Mouse (Mus musculus) urinary bladder, adult 2 months (tissue): ENCODE measurements around the gene Casp9. TPM values are rescaled to one million over a fixed set of nuclear protein-coding genes. Genes with fewer than 3 reads are reported as not detected.
A peak's percentile ranks its signal among the peaks of the same experiment; 100 is the strongest.

Experiments used
- DNase-seq: peaks from one replicate; pipeline ENCODE4 v3.0.0; 2022; ENCODE audit warnings: low spot score
- polyA plus RNA-seq: library from polyadenylated mRNA; depleted of rRNA; stranded (reverse); fragments of >200 nt; gene quantifications from 2 replicates; pipeline ENCODE4 v1.2.3, GENCODE M21; 2012

Gene Casp9
- polyA plus RNA-seq, 1 experiment: 16.9 TPM

GRCm38 (mm10) chr4:141817706-141818105, 24.3 kb downstream of the Casp9 start:
- DNase-seq: no peak

- no peak for DNase-seq
These were observed 25.4 kb downstream of the Casp9 start for GRCm38 (mm10) chr4:141818861-141819260.

DNA sequence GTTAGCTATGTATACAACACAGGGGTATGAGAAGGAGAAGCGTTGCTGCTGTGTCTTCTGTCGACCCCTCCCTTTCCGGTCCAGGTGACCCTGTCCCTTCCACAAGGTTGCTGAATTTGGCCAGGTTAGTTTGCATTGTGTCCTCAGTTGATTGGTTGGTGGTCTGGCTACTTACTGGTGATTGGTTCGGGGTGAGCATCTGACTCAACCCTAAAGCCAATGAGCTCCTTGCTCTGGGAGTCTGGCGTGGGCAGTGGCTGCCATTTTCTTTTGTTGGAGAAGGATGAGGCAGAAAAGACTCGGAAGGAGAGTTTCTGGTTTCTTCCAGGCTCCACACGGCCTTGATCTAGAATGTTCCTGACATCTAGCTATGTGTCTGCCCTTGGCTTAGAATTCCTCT, 25.9 kb downstream of the Casp9 start:
- DNase-seq: no peak

GRCm38 (mm10) chr4:141821178-141821577, 27.8 kb downstream of the Casp9 start:
- no peak for DNase-seq

DNA sequence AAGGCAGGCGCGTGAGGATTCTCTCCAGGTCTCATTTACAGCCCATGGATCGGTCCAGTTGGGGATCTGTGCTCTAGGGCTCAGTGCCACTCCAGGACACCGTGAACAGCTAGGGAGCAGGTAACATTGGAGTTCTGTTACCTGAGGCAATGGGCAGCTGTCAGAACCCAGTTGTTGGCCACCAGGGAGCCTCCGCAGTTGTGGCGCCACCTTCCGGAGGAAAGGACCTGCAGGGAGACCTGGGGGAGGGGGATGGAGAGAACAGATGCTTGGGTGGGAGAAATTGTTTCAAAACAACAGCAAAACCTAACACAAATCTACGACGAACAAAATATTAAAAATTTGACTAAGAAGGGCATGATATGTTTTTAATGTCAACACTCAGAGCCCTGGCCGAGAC, 28.7 kb downstream of the Casp9 start:
- no peak for DNase-seq

- DNase-seq: no peak
These were observed 29.6 kb downstream of the Casp9 start for GRCm38 (mm10) chr4:141822979-141823378.

GRCm38 (mm10) chr4:141826060-141826459, 32.6 kb downstream of the Casp9 start, which contains the start of gene Cela2a:
Cela2a (minus strand) TSS chr4:141826160.
- no peak for DNase-seq

GRCm38 (mm10) chr4:141827401-141827800, 34.0 kb downstream of the Casp9 start:
- no peak for DNase-seq

DNA sequence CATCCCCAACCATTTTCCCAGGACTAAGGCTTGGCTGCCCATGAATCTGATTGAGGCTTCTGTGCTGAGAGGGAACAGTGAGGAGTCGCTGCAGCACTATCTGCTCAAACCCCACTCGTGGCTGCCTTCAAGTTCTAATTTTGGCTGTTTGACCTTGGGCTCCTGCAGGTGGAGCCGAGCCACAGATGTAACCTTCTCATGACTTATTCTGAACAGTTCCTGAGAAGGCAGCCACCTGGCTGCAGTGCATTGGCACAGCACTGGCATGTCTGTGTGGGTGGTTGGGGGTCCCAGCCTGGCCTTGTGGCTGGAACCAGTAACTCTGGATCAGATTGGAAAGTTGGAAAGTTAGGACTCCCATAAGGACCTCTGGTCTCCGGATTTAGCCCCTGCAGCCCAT, 34.8 kb downstream of the Casp9 start:
- DNase-seq: no peak

GRCm38 (mm10) chr4:141830381-141830780, 37.0 kb downstream of the Casp9 start:
- no peak for DNase-seq

DNA sequence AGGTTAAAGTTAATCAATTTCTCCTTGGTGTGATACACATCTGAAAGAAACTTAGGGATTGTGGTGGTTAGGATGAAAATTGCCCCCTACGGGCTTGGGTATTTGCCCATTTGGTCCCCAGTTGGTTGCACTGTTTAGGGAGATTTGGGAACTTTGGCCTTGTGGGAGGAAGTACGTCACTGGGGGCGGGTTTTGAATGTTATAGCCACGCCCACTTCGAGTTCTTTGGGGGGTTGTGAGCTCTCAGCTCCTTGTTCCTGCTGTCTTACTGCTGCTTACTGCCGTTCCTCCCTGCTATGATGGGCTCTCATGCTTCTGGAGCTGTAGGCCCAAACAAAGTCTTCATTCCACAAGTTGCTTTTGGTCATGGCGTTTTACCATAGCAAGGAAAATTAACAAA, 37.9 kb downstream of the Casp9 start:
- no peak for DNase-seq

- no peak for DNase-seq
These were observed 40.5 kb downstream of the Casp9 start for GRCm38 (mm10) chr4:141833911-141834310.

DNA sequence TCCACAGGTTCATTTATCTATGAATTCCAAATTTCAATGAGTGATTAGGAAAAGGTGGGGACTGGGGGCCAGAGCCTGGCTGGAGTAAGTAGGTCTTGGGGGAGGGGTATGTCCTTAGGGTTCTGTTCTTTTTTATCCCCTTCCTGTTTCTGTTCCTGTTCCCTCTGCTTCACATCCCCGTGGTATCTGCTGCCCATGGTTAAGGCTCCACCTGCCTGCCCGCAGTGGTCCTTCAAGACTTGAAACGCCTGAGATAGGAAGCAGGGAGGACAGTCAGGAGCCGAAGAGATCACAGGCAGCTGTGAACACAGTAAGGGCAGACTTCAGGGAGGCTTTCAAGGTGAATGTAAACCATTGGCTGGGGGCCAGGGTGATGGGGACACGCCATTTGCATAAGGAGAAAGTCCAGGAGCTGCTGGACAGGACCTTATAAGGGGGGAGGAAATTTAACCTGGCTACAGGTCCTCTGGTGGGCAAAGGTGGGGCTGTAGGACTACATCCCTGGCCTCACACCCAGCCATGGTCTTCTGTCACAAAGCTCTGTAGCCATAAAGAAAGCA, 41.2 kb downstream of the Casp9 start:
- no peak for DNase-seq

DNA sequence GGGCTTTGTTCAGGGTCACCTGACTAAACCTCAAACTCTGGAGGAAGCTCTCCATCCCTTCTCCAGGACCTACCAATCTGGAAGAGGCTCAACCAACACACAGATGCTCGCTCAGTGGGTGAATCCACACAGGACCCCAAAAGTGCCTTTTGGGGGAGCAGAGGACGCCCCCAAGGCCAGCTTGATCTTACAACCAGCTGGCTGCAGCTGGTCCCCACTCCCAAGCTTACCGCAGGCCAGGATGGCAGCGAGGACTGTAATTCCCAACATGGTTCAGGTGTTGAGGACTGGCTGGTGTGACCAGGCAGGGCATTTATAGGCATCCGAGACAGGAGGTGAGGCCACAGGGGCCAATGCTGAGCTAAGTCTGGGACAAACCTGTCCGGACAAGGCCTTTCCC, 52.6 kb downstream of the Casp9 start, which contains the start of gene Ctrc:
Gene Ctrc, minus strand, starts transcription at position 361 of the 400 bp plus-strand sequence.
- DNase-seq: no peak

DNA sequence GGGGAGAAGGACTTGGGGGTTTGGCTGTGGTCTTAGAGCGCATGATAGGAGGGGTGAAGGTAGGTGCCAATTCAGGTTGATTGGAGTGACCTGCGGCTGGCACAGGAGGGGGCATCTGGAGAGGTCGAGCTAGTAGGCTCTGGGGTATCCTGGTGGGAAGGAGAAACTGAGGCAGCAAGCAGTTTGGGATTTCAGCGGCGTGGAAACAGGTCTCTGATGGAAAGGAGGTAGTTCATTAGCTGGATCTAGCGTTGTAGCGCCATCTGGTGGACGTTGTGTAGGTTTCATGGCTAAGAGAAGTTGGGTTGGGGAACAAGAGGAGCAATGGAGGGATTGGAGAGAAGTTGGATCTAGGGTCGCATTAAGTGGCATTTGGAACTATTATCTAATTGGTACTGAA, 60.0 kb downstream of the Casp9 start:
- DNase-seq: no peak

- DNase-seq: peak; percentile 74
These were observed 64.1 kb downstream of the Casp9 start for GRCm38 (mm10) chr4:141857422-141857930.

DNA sequence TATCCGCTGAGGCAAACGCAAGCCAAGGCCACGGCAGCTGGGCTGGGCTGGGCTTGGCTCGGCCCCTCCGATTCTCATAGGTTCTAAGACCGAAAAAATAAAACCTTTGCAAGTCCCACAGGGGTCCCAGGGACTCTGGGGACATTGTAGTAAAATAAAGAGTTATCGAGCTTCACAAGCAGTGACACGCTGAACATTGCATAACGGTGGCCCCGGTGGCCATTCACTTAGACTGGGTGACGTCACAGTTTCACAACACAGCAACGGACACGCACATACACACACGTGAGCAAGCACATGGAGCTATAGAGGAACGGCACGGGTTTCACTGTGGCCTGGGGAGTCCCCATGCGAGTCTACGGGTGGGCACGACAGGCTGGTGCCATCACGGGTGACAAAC, 65.1 kb downstream of the Casp9 start:
- no peak for DNase-seq

- DNase-seq: no peak
These were observed 65.9 kb downstream of the Casp9 start for GRCm38 (mm10) chr4:141859351-141859750.

- DNase-seq: no peak
These were observed 66.9 kb downstream of the Casp9 start for GRCm38 (mm10) chr4:141860246-141860841.

GRCm38 (mm10) chr4:141861591-141862295, 68.3 kb downstream of the Casp9 start:
- DNase-seq: no peak

DNA sequence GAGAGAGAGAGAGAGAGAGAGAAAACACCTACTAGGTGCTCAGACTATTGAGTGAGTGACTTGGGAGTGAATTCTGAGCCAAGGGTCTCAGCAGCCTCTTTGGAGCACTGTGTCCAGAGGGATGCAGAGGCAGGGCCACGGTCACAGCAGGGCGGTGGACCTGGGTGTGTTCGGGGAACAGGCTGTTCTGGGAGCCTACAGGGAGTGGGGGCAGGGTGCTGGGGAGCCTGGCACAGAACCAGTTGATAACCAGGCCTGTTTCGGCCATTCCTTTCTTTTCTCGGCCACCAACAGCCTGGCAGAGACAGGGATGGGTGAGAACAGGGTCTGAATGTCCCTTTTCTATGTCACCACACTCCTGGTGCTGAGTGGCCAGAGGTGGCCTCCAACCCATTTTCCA, 69.5 kb downstream of the Casp9 start:
- no peak for DNase-seq

DNA sequence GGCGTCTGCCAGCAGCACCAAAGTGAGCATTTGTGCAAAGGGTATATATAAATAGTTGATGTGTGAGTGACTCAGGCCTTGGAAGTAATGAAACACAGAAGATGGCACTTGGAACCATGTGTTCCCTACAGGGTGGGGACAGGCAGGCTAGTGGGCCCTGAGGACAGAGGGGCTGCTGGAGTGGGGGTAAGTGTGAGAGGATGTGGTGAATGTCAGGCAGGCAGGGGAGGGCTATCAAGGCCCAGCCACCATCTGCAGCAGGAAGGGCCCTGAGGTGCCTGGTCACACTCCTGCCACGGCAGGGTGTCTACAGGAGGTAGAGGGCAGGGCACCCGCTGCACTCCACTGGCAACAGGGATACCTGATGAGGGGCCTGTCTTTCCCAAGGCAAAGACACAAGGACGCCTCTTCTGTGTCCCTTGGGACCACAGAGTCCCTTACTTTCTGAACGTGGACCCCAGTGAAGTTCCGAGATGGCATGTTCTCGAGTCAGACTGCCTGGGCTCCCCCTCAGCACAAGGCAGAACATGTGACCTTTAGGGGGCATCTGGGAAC, 70.4 kb downstream of the Casp9 start:
- no peak for DNase-seq

GRCm38 (mm10) chr4:141864506-141864905, 71.1 kb downstream of the Casp9 start:
- no peak for DNase-seq
